Mouse (Mus musculus) small intestine, adult 2 months (tissue): ENCODE measurements around the gene Galm. TPM values are rescaled to one million over a fixed set of nuclear protein-coding genes. Genes with fewer than 3 reads are reported as not detected.
A peak's percentile ranks its signal among the peaks of the same experiment; 100 is the strongest.

Experiments
- H3K27ac ChIP-seq: fragments of 200-500 bp; 2 replicates; pipeline ENCODE4 v1.5.1; 2012; ENCODE audit warnings: low read depth, low read length, control low read depth, inconsistent platforms; ENCODE audit not compliant: insufficient read depth
- H3K27me3 ChIP-seq: fragments of 200-500 bp; 2 replicates; pipeline ENCODE4 v1.6.1; 2012; ENCODE audit warnings: mild to moderate bottlenecking, moderate library complexity, low read length, inconsistent platforms; ENCODE audit not compliant: control insufficient read depth, insufficient read depth
- H3K36me3 ChIP-seq: fragments of 200-500 bp; 2 replicates; pipeline ENCODE4 v1.6.1; 2012; ENCODE audit warnings: mild to moderate bottlenecking, low read length, control low read depth, inconsistent platforms; ENCODE audit not compliant: control insufficient read depth, insufficient read depth
- H3K4me1 ChIP-seq: fragments of 200-500 bp; 2 replicates; pipeline ENCODE4 v1.6.1; 2012; ENCODE audit warnings: low read length, inconsistent platforms, mixed read lengths; ENCODE audit not compliant: control insufficient read depth, insufficient read depth, insufficient read length
- H3K4me3 ChIP-seq: fragments of 200-500 bp; 2 replicates; pipeline ENCODE4 v1.5.1; 2012; ENCODE audit warnings: low read depth, mild to moderate bottlenecking, control low read depth, inconsistent platforms, low read length, moderate library complexity
- CTCF ChIP-seq: fragments of 200-500 bp; IDR thresholded peaks from 2 replicates; pipeline ENCODE4 v1.5.1; 2012; ENCODE audit warnings: low read depth, mild to moderate bottlenecking, control low read depth, inconsistent platforms, low read length, moderate library complexity, mixed read lengths; ENCODE audit not compliant: insufficient replicate concordance, insufficient read length; ENCODE audit errors: extremely low read depth
- POLR2A ChIP-seq: fragments of 200-500 bp; IDR thresholded peaks from 2 replicates; pipeline ENCODE4 v1.6.1; 2012; ENCODE audit warnings: low read depth, mild to moderate bottlenecking, control low read depth, inconsistent platforms, low read length, moderate library complexity
- WGBS: fragments of 180-500 bp; shearing (Covaris S2); methylation state at CpG from one replicate; pipeline ENCODE4 v1.1.7; 2018; 5-methylcytosine and 5-hydroxymethylcytosine counted together
- polyA plus RNA-seq: library from polyadenylated mRNA; depleted of rRNA; stranded (reverse); fragments of >200 nt; gene quantifications from 2 replicates; pipeline ENCODE4 v1.2.3, GENCODE M21; 2012

The Galm gene
- polyA plus RNA-seq, 1 experiment = 67.4 TPM

GRCm38 (mm10) chr17:80091879-80092549 is 35.3 kb upstream of the Galm start:
- 32% methylated on average over 6 of the region's 6 CpGs for WGBS

GRCm38 (mm10) chr17:80095254-80095899 is 31.9 kb upstream of the Galm start:
- Histone ChIP-seq H3K27me3 (no peaks in the 10 kb centered on the region), H3K27ac (no peak overlapping the region), H3K4me1 (peaks cover 13% of the 10 kb centered on the region), H3K36me3 (no peaks in the 10 kb centered on the region), H3K4me3 (peak overlapping the region; percentile 26; the same call in 1 of the 2 replicates)
- TF ChIP-seq CTCF (no peak), POLR2A (no peak)
- 46% methylated on average over 9 of the region's 9 CpGs for WGBS

More at GRCm38 (mm10) chr17:80091879-80092549, 35.3 kb upstream of the Galm start:
- no peak overlapping the region for H3K4me3 ChIP-seq
- H3K27me3 ChIP-seq = no peaks in the 10 kb centered on the region
- H3K27ac ChIP-seq = no peak overlapping the region
- no peaks in the 10 kb centered on the region for H3K36me3 ChIP-seq
- H3K4me1 ChIP-seq = peaks cover 13% of the 10 kb centered on the region
- TF ChIP-seq POLR2A (no peak), CTCF (no peak)

- 13% methylated on average over 20 of the region's 20 CpGs for WGBS
- TF ChIP-seq CTCF = no peak
- TF ChIP-seq POLR2A = no peak
Measured at GRCm38 (mm10) chr17:80096043-80096719, 31.1 kb upstream of the Galm start.

GRCm38 (mm10) chr17:80096720-80097114 is 30.6 kb upstream of the Galm start:
- H3K4me3 ChIP-seq = no peak overlapping the region
- H3K27ac ChIP-seq = no peak overlapping the region
- 42% methylated on average over 8 of the region's 8 CpGs for WGBS

More at GRCm38 (mm10) chr17:80096043-80096719, 31.1 kb upstream of the Galm start:
- Histone ChIP-seq H3K4me3 (peak overlapping the region; percentile 26), H3K27ac (no peak overlapping the region), H3K27me3 (no peaks in the 10 kb centered on the region), H3K36me3 (no peaks in the 10 kb centered on the region), H3K4me1 (peaks cover 13% of the 10 kb centered on the region)

GRCm38 (mm10) chr17:80097221-80097620 is 30.1 kb upstream of the Galm start:
- Histone ChIP-seq H3K27ac (no peak overlapping the region), H3K4me3 (no peak overlapping the region), H3K4me1 (peaks cover 13% of the 10 kb centered on the region), H3K27me3 (no peaks in the 10 kb centered on the region), H3K36me3 (no peaks in the 10 kb centered on the region)
- no peak for TF ChIP-seq POLR2A
- no peak for TF ChIP-seq CTCF
- 38% methylated on average over 2 of the region's 2 CpGs for WGBS

More at GRCm38 (mm10) chr17:80096720-80097114, 30.6 kb upstream of the Galm start:
- Histone ChIP-seq H3K27me3 (no peaks in the 10 kb centered on the region), H3K36me3 (no peaks in the 10 kb centered on the region), H3K4me1 (peaks cover 13% of the 10 kb centered on the region)
- no peak for TF ChIP-seq POLR2A
- no peak for TF ChIP-seq CTCF

GRCm38 (mm10) chr17:80099823-80100222 is 27.4 kb upstream of the Galm start:
- 79% methylated on average over 6 of the region's 6 CpGs for WGBS
- TF ChIP-seq POLR2A = no peak
- no peak for TF ChIP-seq CTCF
- no peak overlapping the region for H3K4me3 ChIP-seq
- H3K36me3 ChIP-seq = no peaks in the 10 kb centered on the region
- peaks cover 11% of the 10 kb centered on the region for H3K4me1 ChIP-seq
- no peaks in the 10 kb centered on the region for H3K27me3 ChIP-seq
- H3K27ac ChIP-seq = no peak overlapping the region
